Mouse (Mus musculus) testis, adult 2 months (tissue): ENCODE data around the gene Aprt.

Experiments
- CTCF ChIP-seq: fragments of 200-500 bp; IDR thresholded peaks from 2 replicates; pipeline ENCODE4 v1.5.1; 2012; ENCODE audit warnings: low read depth, mild to moderate bottlenecking, inconsistent platforms, low read length, moderate library complexity; ENCODE audit not compliant: control insufficient read depth, insufficient read depth, insufficient replicate concordance
- POLR2A ChIP-seq: fragments of 200-500 bp; IDR thresholded peaks from 2 replicates; pipeline ENCODE4 v1.6.1; 2012; ENCODE audit warnings: low read depth, mild to moderate bottlenecking, inconsistent platforms, low read length, moderate library complexity; ENCODE audit not compliant: control insufficient read depth

- TF ChIP-seq POLR2A, result no peak
- no peak for TF ChIP-seq CTCF
Measured at GRCm38 (mm10) chr8:122558671-122559349, 17.9 kb downstream of the Aprt start.
